Mouse (Mus musculus): ENCODE measurements around the gene Cpsf6. TPM values are rescaled to one million over a fixed set of nuclear protein-coding genes. Genes with fewer than 3 reads are reported as not detected.
"Not testable (repeated sequence)": the region's sequence is repeated elsewhere in the genome, so short reads cannot be mapped to it uniquely, and the experiment has no call there.

Gene Cpsf6
- polyA plus RNA-seq, 1 experiment from 2014 or later: 173 TPM

GRCm38 (mm10) chr10:117391057-117391456 is 11.2 kb upstream of the Cpsf6 start:
- Histone ChIP-seq H3K9me3 (ENCODE audit: control insufficient read depth, low read depth, low read length) (no peaks in the 10 kb centered on the region), H3K9ac (replicated peaks; ENCODE audit: low read depth, low read length) (no peak overlapping the region), H3K27ac (ENCODE audit: low read length) (no peak overlapping the region), H3K36me3 (ENCODE audit: control insufficient read depth, insufficient read depth, low read length) (no peaks in the 10 kb centered on the region), H3K4me2 (replicated peaks; ENCODE audit: low read depth, low read length) (no peak overlapping the region), H3K4me1 (ENCODE audit: control insufficient read depth, insufficient read depth, low read length) (no peaks in the 10 kb centered on the region), H3K27me3 (ENCODE audit: control insufficient read depth, insufficient read depth, low read length) (no peaks in the 10 kb centered on the region), H3K4me3 (ENCODE audit: low read depth, low read length) (no peak overlapping the region)
- no peak for ATAC-seq (ENCODE audit: insufficient number of reproducible peaks, insufficient read depth, low FRiP score, low read depth)
- 39% methylated on average over 5 of the region's 5 CpGs for WGBS

DNA sequence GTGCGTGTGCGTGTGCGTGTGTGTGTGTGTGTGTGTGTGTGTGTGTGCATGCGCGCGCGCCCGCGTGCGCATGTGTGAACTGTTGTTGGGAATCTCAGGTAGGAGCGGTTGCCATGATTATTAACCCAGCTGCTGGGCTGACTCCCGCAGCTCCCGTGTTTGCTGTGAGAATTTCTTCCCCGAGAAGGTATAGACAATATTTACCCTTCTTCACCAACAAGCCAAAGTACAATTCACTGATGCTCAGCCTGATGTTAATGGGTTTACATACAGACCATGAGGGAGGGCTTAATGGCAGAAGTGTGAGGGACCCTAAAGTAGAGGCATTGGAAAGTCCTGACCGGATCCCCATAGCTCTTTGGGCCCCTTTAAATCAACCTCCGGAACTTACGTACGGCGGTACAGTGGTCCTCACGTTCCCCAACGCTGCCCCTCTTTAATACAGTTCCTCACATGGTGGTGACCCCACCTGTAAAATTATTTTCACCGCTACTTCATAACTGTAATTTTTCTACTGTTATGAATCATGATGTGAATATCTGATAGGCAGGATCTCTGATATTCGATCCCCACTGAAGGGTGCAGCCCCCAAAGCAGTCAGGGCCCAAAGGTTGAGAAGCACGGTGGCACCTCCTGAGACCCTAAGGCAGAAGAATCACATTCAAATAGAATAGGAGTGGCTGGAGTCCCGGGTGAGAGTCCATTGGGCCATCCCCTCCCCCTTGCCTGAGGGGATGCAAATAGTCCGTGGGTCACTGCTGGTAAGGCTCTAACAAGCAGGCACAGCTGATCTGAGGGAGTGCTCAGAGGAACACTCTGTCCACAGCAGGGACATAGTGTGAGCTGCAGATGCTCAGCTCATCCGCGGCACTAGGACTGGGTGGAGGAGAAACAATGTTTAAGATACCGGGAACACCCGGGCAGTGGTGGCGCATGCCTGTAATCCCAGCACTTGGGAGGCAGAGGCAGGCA is 10.4 kb upstream of the Cpsf6 start:
- H3K4me1 ChIP-seq (ENCODE audit: control insufficient read depth, insufficient read depth, low read length): no peaks in the 10 kb centered on the region
- H3K36me3 ChIP-seq (ENCODE audit: control insufficient read depth, insufficient read depth, low read length): no peaks in the 10 kb centered on the region
- H3K4me3 ChIP-seq (ENCODE audit: low read depth, low read length): no peak overlapping the region
- no peaks in the 10 kb centered on the region for H3K27me3 ChIP-seq (ENCODE audit: control insufficient read depth, insufficient read depth, low read length)
- H3K9me3 ChIP-seq (ENCODE audit: control insufficient read depth, low read depth, low read length): no peaks in the 10 kb centered on the region
- no peak overlapping the region for H3K9ac ChIP-seq (replicated peaks; ENCODE audit: low read depth, low read length)
- no peak for ATAC-seq (ENCODE audit: insufficient number of reproducible peaks, insufficient read depth, low FRiP score, low read depth)
- no peak overlapping the region for H3K4me2 ChIP-seq (replicated peaks; ENCODE audit: low read depth, low read length)
- WGBS: 44% methylated on average over 31 of the region's 31 CpGs
- H3K27ac ChIP-seq (ENCODE audit: low read length): no peak overlapping the region

DNA sequence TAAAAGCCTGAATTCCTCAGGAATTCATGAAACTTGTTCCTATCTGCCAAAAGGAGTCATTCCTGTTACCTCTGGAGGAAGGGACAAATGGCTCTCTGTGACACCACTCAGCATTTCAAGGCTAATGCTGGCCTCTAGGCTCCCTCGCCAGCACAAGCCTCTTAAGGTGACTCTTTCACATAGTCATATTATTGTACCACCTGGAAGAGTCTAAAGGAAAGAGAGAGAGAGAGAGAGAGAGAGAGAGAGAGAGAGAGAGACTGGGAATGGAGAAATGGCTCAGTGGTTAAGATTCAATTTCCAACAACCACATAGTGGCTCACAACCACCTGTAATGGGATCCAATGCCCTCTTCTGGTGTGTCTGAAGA is 9.5 kb upstream of the Cpsf6 start:
- no peak for ATAC-seq (ENCODE audit: insufficient number of reproducible peaks, insufficient read depth, low FRiP score, low read depth)
- Histone ChIP-seq H3K4me2 (replicated peaks; ENCODE audit: low read depth, low read length) (no peak overlapping the region), H3K9ac (replicated peaks; ENCODE audit: low read depth, low read length) (no peak overlapping the region), H3K4me3 (ENCODE audit: low read depth, low read length) (no peak overlapping the region), H3K4me1 (ENCODE audit: control insufficient read depth, insufficient read depth, low read length) (no peaks in the 10 kb centered on the region), H3K27ac (ENCODE audit: low read length) (no peak overlapping the region), H3K27me3 (ENCODE audit: control insufficient read depth, insufficient read depth, low read length) (no peaks in the 10 kb centered on the region), H3K36me3 (ENCODE audit: control insufficient read depth, insufficient read depth, low read length) (no peaks in the 10 kb centered on the region), H3K9me3 (ENCODE audit: control insufficient read depth, low read depth, low read length) (no peaks in the 10 kb centered on the region)
- WGBS: 78% methylated on average over 1 of the region's 1 CpGs

DNA sequence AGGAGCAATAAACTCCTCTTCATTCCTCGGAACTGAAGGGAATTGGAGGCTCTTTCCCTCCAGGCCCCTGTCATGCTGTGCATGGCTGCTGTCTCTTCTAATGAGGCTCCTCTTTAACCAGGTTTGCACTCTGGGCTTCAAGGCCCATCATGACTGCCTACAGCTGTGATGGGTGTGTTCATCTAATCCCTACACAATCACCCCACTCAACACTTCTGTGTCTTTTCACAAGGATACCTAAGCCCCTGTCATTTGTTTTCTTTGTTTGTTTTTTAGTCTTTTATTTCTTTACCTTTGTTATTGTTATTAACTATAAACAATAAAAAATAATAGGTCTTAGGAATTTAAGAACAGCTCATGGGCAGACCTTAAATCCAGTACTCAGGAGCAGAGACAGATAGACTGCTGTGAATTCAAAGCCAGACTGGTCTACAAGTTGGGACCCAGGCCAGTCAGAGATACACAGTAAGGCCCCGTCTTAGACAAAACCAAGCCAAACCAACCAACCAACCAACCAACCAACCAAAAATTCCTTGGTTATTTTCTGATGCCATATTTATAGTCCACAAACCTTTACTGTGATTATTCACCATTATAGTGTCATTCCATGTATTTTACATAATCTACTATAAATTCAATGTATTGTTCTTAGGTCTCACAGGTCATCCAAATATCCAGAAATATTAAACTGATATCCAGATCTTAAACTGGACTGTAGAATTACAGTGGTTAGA is 9.0 kb upstream of the Cpsf6 start:
- ATAC-seq (ENCODE audit: insufficient number of reproducible peaks, insufficient read depth, low FRiP score, low read depth): no peak
- H3K9ac ChIP-seq (replicated peaks; ENCODE audit: low read depth, low read length): no peak overlapping the region
- no peak overlapping the region for H3K4me3 ChIP-seq (ENCODE audit: low read depth, low read length)
- 73% methylated on average over 2 of the region's 2 CpGs for WGBS
- H3K4me2 ChIP-seq (replicated peaks; ENCODE audit: low read depth, low read length): no peak overlapping the region
- no peaks in the 10 kb centered on the region for H3K9me3 ChIP-seq (ENCODE audit: control insufficient read depth, low read depth, low read length)
- no peaks in the 10 kb centered on the region for H3K27me3 ChIP-seq (ENCODE audit: control insufficient read depth, insufficient read depth, low read length)
- H3K4me1 ChIP-seq (ENCODE audit: control insufficient read depth, insufficient read depth, low read length): no peaks in the 10 kb centered on the region
- no peaks in the 10 kb centered on the region for H3K36me3 ChIP-seq (ENCODE audit: control insufficient read depth, insufficient read depth, low read length)
- no peak overlapping the region for H3K27ac ChIP-seq (ENCODE audit: low read length)

GRCm38 (mm10) chr10:117387961-117388636 is 8.3 kb upstream of the Cpsf6 start:
- not testable (repeated sequence) for ATAC-seq (ENCODE audit: insufficient number of reproducible peaks, insufficient read depth, low FRiP score, low read depth); H3K4me3 ChIP-seq (ENCODE audit: low read depth, low read length); H3K9ac ChIP-seq (replicated peaks; ENCODE audit: low read depth, low read length); H3K9me3 ChIP-seq (ENCODE audit: control insufficient read depth, low read depth, low read length); H3K27ac ChIP-seq (ENCODE audit: low read length); H3K4me2 ChIP-seq (replicated peaks; ENCODE audit: low read depth, low read length); H3K36me3 ChIP-seq (ENCODE audit: control insufficient read depth, insufficient read depth, low read length); H3K4me1 ChIP-seq (ENCODE audit: control insufficient read depth, insufficient read depth, low read length); H3K27me3 ChIP-seq (ENCODE audit: control insufficient read depth, insufficient read depth, low read length)
- 49% methylated on average over 3 of the region's 3 CpGs for WGBS

DNA sequence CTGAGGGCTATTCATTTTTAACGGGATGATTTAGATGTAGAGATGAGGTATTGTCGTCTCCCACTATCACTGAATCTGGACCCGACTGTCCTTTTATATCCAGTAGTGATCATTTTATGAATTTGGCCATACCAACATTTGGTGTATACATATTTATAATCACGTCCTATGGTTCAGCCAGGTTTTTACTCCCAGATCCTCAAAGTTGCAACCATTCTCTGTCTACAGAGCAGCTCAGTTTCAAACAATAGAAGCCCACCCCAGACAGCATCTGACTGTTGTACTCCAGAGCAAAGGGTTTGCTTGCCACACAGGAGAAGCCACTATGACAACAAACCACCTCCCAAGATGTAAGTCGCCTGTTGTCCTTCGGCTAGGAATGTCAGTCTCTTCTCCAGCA is 7.2 kb upstream of the Cpsf6 start:
- Histone ChIP-seq H3K27me3 (ENCODE audit: control insufficient read depth, insufficient read depth, low read length) (no peaks in the 10 kb centered on the region), H3K27ac (ENCODE audit: low read length) (no peak overlapping the region), H3K4me2 (replicated peaks; ENCODE audit: low read depth, low read length) (no peak overlapping the region), H3K36me3 (ENCODE audit: control insufficient read depth, insufficient read depth, low read length) (no peaks in the 10 kb centered on the region), H3K9me3 (ENCODE audit: control insufficient read depth, low read depth, low read length) (no peaks in the 10 kb centered on the region), H3K4me3 (ENCODE audit: low read depth, low read length) (no peak overlapping the region), H3K9ac (replicated peaks; ENCODE audit: low read depth, low read length) (no peak overlapping the region), H3K4me1 (ENCODE audit: control insufficient read depth, insufficient read depth, low read length) (no peaks in the 10 kb centered on the region)
- 76% methylated on average over 6 of the region's 6 CpGs for WGBS
- no peak for ATAC-seq (ENCODE audit: insufficient number of reproducible peaks, insufficient read depth, low FRiP score, low read depth)

- H3K4me2 ChIP-seq (replicated peaks; ENCODE audit: low read depth, low read length): no peak overlapping the region
- H3K36me3 ChIP-seq (ENCODE audit: control insufficient read depth, insufficient read depth, low read length): no peaks in the 10 kb centered on the region
- no peaks in the 10 kb centered on the region for H3K9me3 ChIP-seq (ENCODE audit: control insufficient read depth, low read depth, low read length)
- no peak overlapping the region for H3K27ac ChIP-seq (ENCODE audit: low read length)
- no peak for ATAC-seq (ENCODE audit: insufficient number of reproducible peaks, insufficient read depth, low FRiP score, low read depth)
- H3K4me1 ChIP-seq (ENCODE audit: control insufficient read depth, insufficient read depth, low read length): no peaks in the 10 kb centered on the region
- no peaks in the 10 kb centered on the region for H3K27me3 ChIP-seq (ENCODE audit: control insufficient read depth, insufficient read depth, low read length)
- WGBS: 77% methylated on average over 1 of the region's 1 CpGs
- no peak overlapping the region for H3K9ac ChIP-seq (replicated peaks; ENCODE audit: low read depth, low read length)
- H3K4me3 ChIP-seq (ENCODE audit: low read depth, low read length): no peak overlapping the region
Observed at GRCm38 (mm10) chr10:117386261-117386660, 6.4 kb upstream of the Cpsf6 start.

DNA sequence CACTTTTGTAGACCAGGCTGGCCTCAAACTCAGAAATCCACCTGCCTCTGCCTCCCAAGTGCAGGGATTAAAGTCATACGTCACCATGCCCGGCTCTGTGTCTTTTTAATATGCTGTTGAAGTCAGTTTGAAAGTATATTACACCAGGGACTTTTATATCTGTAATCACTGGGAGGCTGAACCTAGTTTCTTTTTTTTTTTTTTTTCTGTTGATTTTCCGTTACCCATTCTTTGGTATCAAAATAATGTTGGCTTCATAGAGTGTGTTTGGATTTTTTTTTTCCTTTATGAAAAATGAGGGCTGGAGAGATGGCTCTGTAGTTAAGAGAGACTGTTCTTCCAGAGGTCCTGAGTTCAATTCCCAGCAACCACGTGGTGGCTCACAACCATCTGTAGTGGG is 5.6 kb upstream of the Cpsf6 start:
- 78% methylated on average over 4 of the region's 4 CpGs for WGBS
- no peak overlapping the region for H3K4me3 ChIP-seq (ENCODE audit: low read depth, low read length)
- H3K4me1 ChIP-seq (ENCODE audit: control insufficient read depth, insufficient read depth, low read length): no peaks in the 10 kb centered on the region
- no peak overlapping the region for H3K9ac ChIP-seq (replicated peaks; ENCODE audit: low read depth, low read length)
- H3K36me3 ChIP-seq (ENCODE audit: control insufficient read depth, insufficient read depth, low read length): no peaks in the 10 kb centered on the region
- no peaks in the 10 kb centered on the region for H3K9me3 ChIP-seq (ENCODE audit: control insufficient read depth, low read depth, low read length)
- H3K27me3 ChIP-seq (ENCODE audit: control insufficient read depth, insufficient read depth, low read length): no peaks in the 10 kb centered on the region
- no peak for ATAC-seq (ENCODE audit: insufficient number of reproducible peaks, insufficient read depth, low FRiP score, low read depth)
- no peak overlapping the region for H3K27ac ChIP-seq (ENCODE audit: low read length)
- H3K4me2 ChIP-seq (replicated peaks; ENCODE audit: low read depth, low read length): no peak overlapping the region
